Mouse (Mus musculus): ENCODE results near the gene Slc25a27. TPM values are rescaled to one million over a fixed set of nuclear protein-coding genes. Genes with fewer than 3 reads are reported as not detected.
A peak's percentile ranks its signal among the peaks of the same experiment; 100 is the strongest.

Gene Slc25a27
- polyA plus RNA-seq, 1 experiment from 2014 or later: 21.5 TPM

- ATAC-seq (ENCODE audit: borderline replicate concordance, extremely low read depth, low FRiP score, low TSS enrichment): peak; percentile 75; the same call in 1 of the 2 replicates
- H3K36me3 ChIP-seq: no peaks in the 10 kb centered on the region
- no peak overlapping the region for H3K4me3 ChIP-seq
- H3K9ac ChIP-seq: no peak overlapping the region
- peak overlapping the region; percentile 43 for H3K27ac ChIP-seq
- H3K4me2 ChIP-seq: no peak overlapping the region
- WGBS: 33% methylated on average over 7 of the region's 7 CpGs
- H3K4me1 ChIP-seq: peaks cover 8% of the 10 kb centered on the region; the same call in 1 of the 2 replicates
- no peaks in the 10 kb centered on the region for H3K27me3 ChIP-seq
- H3K9me3 ChIP-seq: no peaks in the 10 kb centered on the region
These were observed 22.6 kb downstream of the Slc25a27 start for GRCm38 (mm10) chr17:43644375-43644774.

GRCm38 (mm10) chr17:43643191-43643590 lies 23.8 kb downstream of the Slc25a27 start:
- no peak for ATAC-seq (ENCODE audit: borderline replicate concordance, extremely low read depth, low FRiP score, low TSS enrichment)
- H3K4me1 ChIP-seq: peaks cover 8% of the 10 kb centered on the region; the same call in 1 of the 2 replicates
- H3K9ac ChIP-seq: no peak overlapping the region
- no peak overlapping the region for H3K27ac ChIP-seq
- WGBS: 68% methylated on average over 7 of the region's 7 CpGs
- H3K27me3 ChIP-seq: no peaks in the 10 kb centered on the region
- H3K9me3 ChIP-seq: no peaks in the 10 kb centered on the region
- no peaks in the 10 kb centered on the region for H3K36me3 ChIP-seq
- H3K4me2 ChIP-seq: no peak overlapping the region
- H3K4me3 ChIP-seq: no peak overlapping the region

- no peak for ATAC-seq (ENCODE audit: borderline replicate concordance, extremely low read depth, low FRiP score, low TSS enrichment)
- H3K4me3 ChIP-seq: no peak overlapping the region
- no peak overlapping the region for H3K27ac ChIP-seq
- H3K9ac ChIP-seq: no peak overlapping the region
- peaks cover 8% of the 10 kb centered on the region; the same call in 1 of the 2 replicates for H3K4me1 ChIP-seq
- no peaks in the 10 kb centered on the region for H3K9me3 ChIP-seq
- no peaks in the 10 kb centered on the region for H3K27me3 ChIP-seq
- WGBS: 80% methylated on average over 1 of the region's 1 CpGs
- no peaks in the 10 kb centered on the region for H3K36me3 ChIP-seq
- H3K4me2 ChIP-seq: no peak overlapping the region
These were observed 26.2 kb downstream of the Slc25a27 start for GRCm38 (mm10) chr17:43640825-43641224.

GRCm38 (mm10) chr17:43637146-43637545 lies 29.9 kb downstream of the Slc25a27 start:
- 90% methylated on average over 4 of the region's 4 CpGs for WGBS
- H3K36me3 ChIP-seq: no peaks in the 10 kb centered on the region
- no peak overlapping the region for H3K4me2 ChIP-seq
- H3K9ac ChIP-seq: no peak overlapping the region
- H3K27ac ChIP-seq: no peak overlapping the region
- H3K4me3 ChIP-seq: no peak overlapping the region
- no peaks in the 10 kb centered on the region for H3K27me3 ChIP-seq
- no peaks in the 10 kb centered on the region for H3K4me1 ChIP-seq
- H3K9me3 ChIP-seq: no peaks in the 10 kb centered on the region
- ATAC-seq (ENCODE audit: borderline replicate concordance, extremely low read depth, low FRiP score, low TSS enrichment): no peak

GRCm38 (mm10) chr17:43630427-43630760 lies 36.6 kb downstream of the Slc25a27 start:
- Histone ChIP-seq H3K4me3 (peak overlapping the region; percentile 35), H3K9ac (0 out of 2 replicates have a peak overlapping the region, but pooled peaks have one; percentile 20), H3K27ac (no peak overlapping the region), H3K4me2 (peak overlapping the region; percentile 66), H3K27me3 (peaks cover 45% of the 10 kb centered on the region), H3K9me3 (no peaks in the 10 kb centered on the region), H3K36me3 (no peaks in the 10 kb centered on the region), H3K4me1 (peaks cover 14% of the 10 kb centered on the region)
- ATAC-seq (ENCODE audit: borderline replicate concordance, extremely low read depth, low FRiP score, low TSS enrichment): no peak
- WGBS: 44% methylated on average over 13 of the region's 13 CpGs

GRCm38 (mm10) chr17:43629496-43630426 lies 37.3 kb downstream of the Slc25a27 start, which contains the start of gene Tdrd6:
Gene Tdrd6, minus strand, starts transcription at chr17:43630299.
- Histone ChIP-seq H3K4me3 (peak within 1 kb of the TSS; percentile 35), H3K36me3 (no peaks in the 10 kb centered on the region), H3K4me1 (peaks cover 14% of the 10 kb centered on the region), H3K9me3 (no peaks in the 10 kb centered on the region), H3K9ac (0 out of 2 replicates have a peak within 1 kb of the TSS, but pooled peaks have one; percentile 20), H3K27ac (no peak within 1 kb of the TSS), H3K27me3 (peaks cover 45% of the 10 kb centered on the region), H3K4me2 (peak within 1 kb of the TSS; percentile 66)
- ATAC-seq (ENCODE audit: borderline replicate concordance, extremely low read depth, low FRiP score, low TSS enrichment): peak; percentile 49
- 3% methylated on average over 81 of the region's 83 CpGs for WGBS

- Histone ChIP-seq H3K9me3 (no peaks in the 10 kb centered on the region), H3K27ac (no peak overlapping the region), H3K27me3 (peaks cover 45% of the 10 kb centered on the region), H3K4me3 (peak overlapping the region; percentile 35), H3K4me1 (peaks cover 14% of the 10 kb centered on the region), H3K9ac (no peak overlapping the region), H3K4me2 (peak overlapping the region; percentile 66), H3K36me3 (no peaks in the 10 kb centered on the region)
- 0 out of 2 replicates have a peak, but pooled peaks have one; percentile 11 for ATAC-seq (ENCODE audit: borderline replicate concordance, extremely low read depth, low FRiP score, low TSS enrichment)
- WGBS: 19% methylated on average over 24 of the region's 24 CpGs
These were observed 38.0 kb downstream of the Slc25a27 start for GRCm38 (mm10) chr17:43629026-43629495.

GRCm38 (mm10) chr17:43628246-43628645 lies 38.8 kb downstream of the Slc25a27 start:
- no peak overlapping the region for H3K4me3 ChIP-seq
- peaks cover 45% of the 10 kb centered on the region for H3K27me3 ChIP-seq
- no peaks in the 10 kb centered on the region for H3K36me3 ChIP-seq
- WGBS: 85% methylated on average over 10 of the region's 10 CpGs
- no peak overlapping the region for H3K27ac ChIP-seq
- no peak overlapping the region for H3K4me2 ChIP-seq
- H3K4me1 ChIP-seq: peaks cover 14% of the 10 kb centered on the region
- ATAC-seq (ENCODE audit: borderline replicate concordance, extremely low read depth, low FRiP score, low TSS enrichment): no peak
- no peak overlapping the region for H3K9ac ChIP-seq
- no peaks in the 10 kb centered on the region for H3K9me3 ChIP-seq

GRCm38 (mm10) chr17:43622076-43622475 lies 44.9 kb downstream of the Slc25a27 start:
- Histone ChIP-seq H3K27me3 (peaks cover 4% of the 10 kb centered on the region; the same call in 1 of the 2 replicates), H3K9me3 (no peaks in the 10 kb centered on the region), H3K36me3 (no peaks in the 10 kb centered on the region), H3K4me3 (no peak overlapping the region), H3K27ac (no peak overlapping the region), H3K9ac (no peak overlapping the region), H3K4me1 (no peaks in the 10 kb centered on the region), H3K4me2 (no peak overlapping the region)
- WGBS: 83% methylated on average over 10 of the region's 10 CpGs
- no peak for ATAC-seq (ENCODE audit: borderline replicate concordance, extremely low read depth, low FRiP score, low TSS enrichment)

- no peaks in the 10 kb centered on the region for H3K27me3 ChIP-seq
- no peak for ATAC-seq (ENCODE audit: borderline replicate concordance, extremely low read depth, low FRiP score, low TSS enrichment)
- H3K4me1 ChIP-seq: no peaks in the 10 kb centered on the region
- no peak overlapping the region for H3K4me2 ChIP-seq
- WGBS: 74% methylated on average over 9 of the region's 9 CpGs
- H3K9ac ChIP-seq: no peak overlapping the region
- no peaks in the 10 kb centered on the region for H3K9me3 ChIP-seq
- no peak overlapping the region for H3K4me3 ChIP-seq
- H3K36me3 ChIP-seq: no peaks in the 10 kb centered on the region
- H3K27ac ChIP-seq: no peak overlapping the region
These were observed 47.9 kb downstream of the Slc25a27 start for GRCm38 (mm10) chr17:43619156-43619555.

GRCm38 (mm10) chr17:43612221-43612620 lies 54.8 kb downstream of the Slc25a27 start:
- no peak overlapping the region for H3K27ac ChIP-seq
- no peak overlapping the region for H3K9ac ChIP-seq
- no peaks in the 10 kb centered on the region for H3K36me3 ChIP-seq
- no peak overlapping the region for H3K4me3 ChIP-seq
- no peaks in the 10 kb centered on the region for H3K27me3 ChIP-seq
- ATAC-seq (ENCODE audit: borderline replicate concordance, extremely low read depth, low FRiP score, low TSS enrichment): no peak
- H3K9me3 ChIP-seq: no peaks in the 10 kb centered on the region
- H3K4me1 ChIP-seq: no peaks in the 10 kb centered on the region
- no peak overlapping the region for H3K4me2 ChIP-seq
- WGBS: 54% methylated on average over 3 of the region's 3 CpGs

- H3K4me1 ChIP-seq: no peaks in the 10 kb centered on the region
- no peak overlapping the region for H3K9ac ChIP-seq
- no peak overlapping the region for H3K27ac ChIP-seq
- H3K9me3 ChIP-seq: no peaks in the 10 kb centered on the region
- H3K36me3 ChIP-seq: no peaks in the 10 kb centered on the region
- 12% methylated on average over 7 of the region's 7 CpGs for WGBS
- no peaks in the 10 kb centered on the region for H3K27me3 ChIP-seq
- ATAC-seq (ENCODE audit: borderline replicate concordance, extremely low read depth, low FRiP score, low TSS enrichment): no peak
- no peak overlapping the region for H3K4me3 ChIP-seq
- H3K4me2 ChIP-seq: no peak overlapping the region
These were observed 55.4 kb downstream of the Slc25a27 start for GRCm38 (mm10) chr17:43611586-43611985.

Measured in lung, embryonic 15.5 days (tissue).